Mouse (Mus musculus): ENCODE measurements around the gene Magi3. TPM values are rescaled to one million over a fixed set of nuclear protein-coding genes. Genes with fewer than 3 reads are reported as not detected.

Gene Magi3
- total RNA-seq, 2 experiments from 2014 or later, result 19.0 to 21.5 TPM

GRCm38 (mm10) chr3:104219531-104220294 lies 461 bp downstream of the Magi3 start:
- peak; percentile 42 to 61 for DNase-seq (ENCODE audit: low spot score in 2 of 2)

DNA sequence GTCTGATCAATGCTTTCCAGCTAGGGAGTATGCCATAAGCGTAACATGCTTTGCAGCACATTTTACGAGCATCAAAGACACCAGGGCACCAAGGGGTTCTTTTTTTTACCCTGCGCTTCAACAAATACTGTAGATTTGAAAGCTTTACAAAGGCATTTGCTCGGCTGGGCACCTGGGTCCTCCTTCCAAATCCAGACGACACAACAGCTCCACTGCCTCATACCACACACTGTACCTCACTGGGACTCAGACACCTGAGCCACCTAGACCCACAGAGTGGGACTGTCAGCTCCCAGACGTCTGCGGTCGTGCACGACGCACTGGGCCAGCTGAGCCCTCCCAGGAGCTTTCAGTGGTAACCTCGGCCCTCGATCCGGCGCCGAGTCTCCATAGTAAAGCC lies 1.2 kb downstream of the Magi3 start:
- DNase-seq (ENCODE audit: low spot score in 2 of 2), result peak in 1 of 2 experiments; percentile 19

- no peak for DNase-seq (ENCODE audit: low spot score in 2 of 2)
These were observed 30.4 kb downstream of the Magi3 start for GRCm38 (mm10) chr3:104189823-104190222.

GRCm38 (mm10) chr3:104189234-104189633 lies 30.9 kb downstream of the Magi3 start:
- no peak for DNase-seq (ENCODE audit: low spot score in 2 of 2)

DNA sequence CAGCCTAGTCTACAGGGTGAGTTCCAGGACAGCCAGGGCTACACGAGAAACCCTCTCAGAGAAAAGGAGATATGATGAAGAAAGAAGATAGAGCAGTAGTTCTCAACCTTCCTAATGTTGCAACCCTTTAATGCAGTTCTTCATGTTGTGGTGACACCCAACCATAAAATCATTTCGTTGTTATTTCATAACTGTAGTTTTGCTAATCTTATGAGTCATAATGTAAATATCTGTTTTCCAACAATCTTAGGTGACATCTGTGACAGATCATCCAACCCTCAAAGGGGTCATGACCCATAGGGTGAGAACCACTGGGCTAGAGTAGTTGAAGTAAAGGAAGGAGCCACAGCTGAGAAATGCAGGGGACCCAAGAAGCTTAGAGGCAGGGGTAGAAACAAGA lies 35.9 kb downstream of the Magi3 start:
- DNase-seq (ENCODE audit: low spot score in 2 of 2), result no peak

- no peak for DNase-seq (ENCODE audit: low spot score in 2 of 2)
These were observed 36.5 kb downstream of the Magi3 start for GRCm38 (mm10) chr3:104183656-104184055.

DNA sequence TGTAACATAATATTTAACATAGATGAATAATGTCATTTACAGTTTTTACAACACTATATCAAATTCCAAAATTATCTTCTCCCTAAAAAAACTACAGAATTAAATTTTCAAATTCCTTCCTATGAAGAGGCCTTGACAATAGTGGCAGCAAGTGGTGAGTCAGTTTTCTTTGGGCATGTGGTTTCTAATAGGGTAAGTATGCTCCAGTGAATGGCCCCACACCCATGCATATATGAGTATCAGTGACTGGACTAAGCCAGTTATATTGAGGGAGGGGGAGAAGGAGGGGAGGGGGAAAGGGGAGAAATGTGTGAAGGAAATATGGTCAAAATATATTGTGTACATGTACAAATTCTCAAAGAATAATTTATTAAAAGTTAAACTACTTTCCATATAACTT lies 37.5 kb downstream of the Magi3 start:
- no peak for DNase-seq (ENCODE audit: low spot score in 2 of 2)

- no peak for DNase-seq (ENCODE audit: low spot score in 2 of 2)
These were observed 58.8 kb downstream of the Magi3 start for GRCm38 (mm10) chr3:104161347-104161746.

DNA sequence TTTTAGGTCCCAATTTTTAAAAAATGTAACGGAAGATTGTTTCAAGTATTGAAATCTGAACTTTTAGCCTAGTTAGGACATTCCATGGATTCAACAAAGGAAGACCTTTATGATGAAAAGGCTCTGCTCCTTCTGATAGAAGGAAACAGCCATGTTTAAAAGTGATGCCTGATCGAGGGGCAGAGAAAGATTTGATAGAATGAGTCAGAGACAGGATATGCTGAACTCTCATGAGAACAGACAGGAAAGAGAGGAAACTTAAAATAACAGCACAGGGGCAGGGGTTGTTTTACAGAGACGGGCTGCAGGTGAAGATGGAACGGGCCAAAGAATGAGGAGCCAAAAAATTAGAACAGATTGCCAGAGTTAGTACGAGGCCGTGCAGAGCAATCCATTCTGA lies 59.6 kb downstream of the Magi3 start:
- DNase-seq (ENCODE audit: low spot score in 2 of 2), result no peak

GRCm38 (mm10) chr3:104150146-104150545 lies 70.0 kb downstream of the Magi3 start:
- DNase-seq (ENCODE audit: low spot score in 2 of 2), result no peak

DNA sequence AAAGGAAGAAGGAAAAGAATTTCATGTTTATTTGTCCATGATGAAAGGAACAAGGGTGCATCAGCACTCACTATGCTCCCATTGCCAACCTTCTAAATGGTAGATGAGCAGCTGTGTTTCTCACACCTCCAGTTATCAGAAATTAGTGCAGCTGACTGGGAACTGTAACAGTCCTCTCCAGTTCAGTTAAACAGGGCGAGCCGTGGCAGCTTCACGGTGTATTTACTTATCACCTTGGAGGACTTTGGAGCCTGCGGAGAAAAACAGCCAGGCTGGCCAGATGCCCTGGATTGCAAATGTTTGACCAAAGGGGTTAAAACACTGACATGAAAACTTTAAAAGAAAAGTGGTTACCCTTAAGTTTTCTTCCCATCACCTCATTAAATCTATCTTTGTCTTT lies 77.8 kb downstream of the Magi3 start:
- DNase-seq (ENCODE audit: low spot score in 2 of 2), result no peak

DNA sequence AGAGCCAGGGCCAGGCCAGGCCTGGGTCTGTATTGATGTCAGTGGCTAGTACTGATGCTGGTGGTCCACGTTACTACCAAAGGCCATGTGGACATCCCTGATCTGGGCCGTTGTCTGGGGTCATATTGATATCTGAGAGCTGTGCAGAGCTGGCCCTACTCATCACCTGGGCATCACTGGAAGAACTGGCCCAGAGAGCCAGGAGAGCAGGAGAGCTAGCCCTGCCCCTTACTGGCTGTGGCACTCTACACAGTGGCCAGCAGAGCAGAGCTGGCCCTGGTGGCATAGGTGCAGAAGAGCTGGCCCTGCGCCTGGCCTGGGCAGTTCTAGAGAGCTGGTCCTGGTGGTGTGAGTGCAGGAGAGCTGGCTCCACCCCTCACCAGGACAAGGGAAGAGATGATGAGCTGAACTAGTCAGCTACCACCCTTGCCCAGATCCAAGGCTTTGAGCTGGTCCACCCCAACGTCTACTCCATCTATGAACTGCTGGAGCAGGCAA lies 81.2 kb downstream of the Magi3 start:
- no peak for DNase-seq (ENCODE audit: low spot score in 2 of 2)

- no peak for DNase-seq (ENCODE audit: low spot score in 2 of 2)
These were observed 94.5 kb downstream of the Magi3 start for GRCm38 (mm10) chr3:104125628-104126027.

GRCm38 (mm10) chr3:104123846-104124245 lies 96.3 kb downstream of the Magi3 start:
- no peak for DNase-seq (ENCODE audit: low spot score in 2 of 2)

DNA sequence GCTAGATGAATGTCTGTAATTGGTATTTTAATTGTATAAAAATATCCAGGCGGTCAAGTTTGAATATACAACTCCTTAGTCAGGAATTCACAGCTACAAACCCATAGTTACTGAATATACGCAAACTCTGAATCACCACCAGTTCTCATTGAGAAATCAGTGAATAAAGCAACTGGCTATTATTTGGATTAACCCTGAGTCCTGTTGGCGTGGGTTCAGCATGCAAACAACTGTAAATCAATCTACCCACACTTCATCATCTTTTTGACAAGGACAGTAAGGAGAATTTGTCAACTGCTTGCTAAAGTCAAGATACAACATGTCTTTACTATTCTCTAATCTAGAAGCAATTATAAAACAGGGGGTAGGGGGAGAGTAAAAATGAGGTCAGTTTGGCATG lies 110.7 kb downstream of the Magi3 start:
- DNase-seq (ENCODE audit: low spot score in 2 of 2), result no peak

GRCm38 (mm10) chr3:104104942-104105341 lies 115.2 kb downstream of the Magi3 start:
- peak in 1 of 2 experiments; percentile 30 for DNase-seq (ENCODE audit: low spot score in 2 of 2)

- no peak for DNase-seq (ENCODE audit: low spot score in 2 of 2)
These were observed 118.5 kb downstream of the Magi3 start for GRCm38 (mm10) chr3:104101721-104102120.

- no peak for DNase-seq (ENCODE audit: low spot score in 2 of 2)
These were observed 118.9 kb downstream of the Magi3 start for GRCm38 (mm10) chr3:104101249-104101648.

DNA sequence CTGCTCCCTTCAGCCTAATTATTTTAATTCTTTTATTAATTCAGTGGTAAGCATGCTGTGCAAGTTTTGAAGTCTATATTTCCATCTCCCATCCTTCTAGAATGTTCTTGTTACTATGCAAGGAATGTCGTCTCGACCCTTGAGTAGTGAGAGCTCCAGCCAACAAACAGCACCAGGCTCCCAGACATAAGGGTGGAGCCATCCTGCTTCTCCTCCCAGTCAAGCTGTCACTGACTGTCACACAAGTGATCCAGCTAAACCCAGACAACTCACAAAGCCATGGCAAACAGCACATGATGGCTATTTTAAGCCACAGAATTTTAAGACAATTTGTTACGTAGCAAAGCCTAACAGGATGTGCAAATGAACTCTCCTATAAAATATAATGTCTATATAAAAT lies 124.2 kb downstream of the Magi3 start:
- no peak for DNase-seq (ENCODE audit: low spot score in 2 of 2)

DNA sequence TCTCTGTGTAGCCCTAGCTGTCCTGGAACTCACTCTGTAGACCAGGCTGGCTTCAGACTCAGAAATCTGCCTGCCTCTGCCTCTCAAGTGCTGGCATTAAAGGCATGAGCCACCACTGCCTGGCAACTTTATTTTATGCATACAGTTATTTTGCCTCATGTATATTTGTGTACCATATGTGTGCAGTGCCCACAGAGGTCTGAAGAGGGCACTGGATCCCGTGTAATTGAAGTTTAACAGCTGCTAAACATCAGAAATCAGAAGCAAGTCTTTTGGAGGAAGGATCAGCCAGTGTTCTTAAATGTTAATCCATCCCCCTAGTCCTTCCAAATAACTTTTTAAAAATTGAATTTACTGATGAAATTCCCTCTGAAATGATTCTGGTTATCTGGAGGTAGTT lies 125.5 kb downstream of the Magi3 start:
- DNase-seq (ENCODE audit: low spot score in 2 of 2), result no peak

GRCm38 (mm10) chr3:104092759-104093158 lies 127.4 kb downstream of the Magi3 start:
- DNase-seq (ENCODE audit: low spot score in 2 of 2), result no peak

GRCm38 (mm10) chr3:104082031-104082430 lies 138.1 kb downstream of the Magi3 start:
- DNase-seq (ENCODE audit: low spot score in 2 of 2), result no peak

GRCm38 (mm10) chr3:104078725-104079124 lies 141.4 kb downstream of the Magi3 start:
- no peak for DNase-seq (ENCODE audit: low spot score in 2 of 2)
